Mouse (Mus musculus): Measurements from ENCODE around the gene Rpl39. TPM values are rescaled to one million over a fixed set of nuclear protein-coding genes. Genes with fewer than 3 reads are reported as not detected.

Gene Rpl39
- polyA plus RNA-seq, 2 experiments from 2014 or later, result 487 to 1,066 TPM

DNA sequence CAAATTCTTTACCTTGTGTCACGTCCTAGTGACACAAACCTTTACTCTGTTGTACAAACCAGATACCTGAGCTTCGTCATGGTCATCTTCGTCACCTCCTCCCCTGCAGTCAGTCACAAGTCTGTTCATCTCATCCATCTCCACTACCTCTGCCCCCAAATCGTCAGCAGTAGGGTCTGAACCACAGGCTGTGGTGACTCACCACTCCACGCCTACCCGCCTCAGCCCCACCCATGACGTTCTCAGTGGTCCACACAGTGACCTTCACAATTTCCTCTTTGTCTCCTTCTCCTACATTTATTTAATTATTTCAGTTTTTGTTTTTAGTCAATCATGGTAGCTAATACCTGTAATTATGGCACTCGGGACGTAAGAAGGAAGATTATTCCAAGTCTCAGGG lies 21.3 kb downstream of the Rpl39 start:
- no peak for ATAC-seq

DNA sequence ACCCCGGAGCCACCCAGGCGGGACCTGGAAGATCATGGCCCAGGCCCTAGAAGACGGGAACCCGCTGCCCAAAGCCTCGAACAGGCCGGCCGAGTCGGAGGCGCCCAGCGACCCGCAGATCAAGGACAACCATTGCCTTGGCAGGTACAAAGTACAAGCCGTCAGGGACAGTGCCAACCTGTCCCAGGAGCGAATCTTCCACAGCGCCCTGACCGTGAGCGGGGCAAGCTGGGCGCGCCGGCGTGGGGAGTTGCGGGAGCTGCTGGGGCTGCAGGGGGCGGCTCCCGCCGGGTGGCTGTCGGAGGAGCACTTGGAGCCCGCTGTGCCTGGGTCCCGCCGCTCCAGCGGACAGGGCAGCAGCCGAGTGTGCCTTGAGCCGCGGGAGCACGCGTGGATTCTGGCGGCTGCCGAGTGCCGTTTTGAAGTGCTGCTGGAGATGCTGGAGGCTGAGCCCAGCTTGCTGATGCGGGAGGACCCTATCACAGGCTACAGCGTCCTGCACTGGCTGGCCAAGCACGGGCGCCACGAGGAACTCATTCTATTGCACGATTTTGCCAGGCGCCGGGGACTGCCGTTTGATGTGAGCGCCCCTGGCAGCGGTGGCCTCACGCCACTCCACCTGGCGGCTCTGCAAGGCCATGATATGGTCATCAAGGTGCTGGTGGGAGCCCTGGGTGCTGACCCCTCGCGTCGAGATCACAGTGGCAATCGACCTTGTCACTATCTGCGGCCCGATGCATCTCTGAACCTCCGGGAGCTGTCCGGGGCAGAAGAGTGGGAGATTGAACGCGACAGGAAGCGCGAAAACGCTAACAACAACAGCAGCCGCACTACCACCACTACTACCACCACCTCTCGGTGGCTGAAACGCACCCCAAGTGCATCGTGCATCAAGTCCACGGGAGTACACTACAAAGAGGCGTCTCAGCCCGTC lies 36.0 kb downstream of the Rpl39 start:
- ATAC-seq, result no peak

DNA sequence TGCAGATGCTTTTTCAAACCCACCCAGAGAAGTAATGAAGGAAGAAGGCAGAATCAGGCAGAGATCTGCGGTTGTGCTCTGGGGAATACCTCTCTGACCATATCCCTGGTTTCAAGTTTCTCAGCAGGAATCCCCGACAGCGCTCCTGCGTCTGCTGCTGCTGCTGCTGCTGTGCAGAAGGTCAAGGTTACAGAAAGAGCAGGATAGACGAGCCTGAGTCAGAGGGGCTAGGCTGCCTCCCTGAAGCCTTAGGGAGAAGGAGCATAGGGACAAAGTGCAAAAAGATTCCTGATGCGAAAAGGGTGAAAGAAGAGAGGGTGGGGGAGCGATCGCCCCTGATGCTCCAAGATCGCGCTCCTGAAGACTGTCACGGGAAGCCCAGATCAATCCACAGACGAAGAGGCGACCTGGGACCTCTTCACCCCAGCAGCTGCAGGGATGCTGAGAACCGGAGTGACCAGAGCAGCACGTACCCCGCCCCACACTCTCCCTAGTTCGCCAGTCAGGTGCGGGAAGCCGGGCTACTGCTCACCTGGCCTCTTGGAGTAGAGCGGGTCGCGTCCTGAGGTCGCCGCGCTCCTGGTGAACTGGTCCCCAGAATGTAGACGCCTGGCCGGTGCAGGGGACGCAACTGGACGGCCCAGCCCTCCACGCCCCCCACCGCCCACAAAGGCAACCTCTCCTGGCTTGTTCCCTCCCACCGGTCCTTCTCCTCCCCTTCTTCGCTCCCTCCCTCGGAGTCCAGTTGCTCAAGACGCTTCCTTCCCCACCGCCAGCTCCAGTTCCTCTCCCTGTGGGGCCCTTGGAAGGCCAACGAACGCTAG lies 36.9 kb downstream of the Rpl39 start, which contains the start of gene Sowahd:
TSS of gene Sowahd (plus strand) at position 780 of the 824 bp plus-strand sequence.
- ATAC-seq, result no peak

DNA sequence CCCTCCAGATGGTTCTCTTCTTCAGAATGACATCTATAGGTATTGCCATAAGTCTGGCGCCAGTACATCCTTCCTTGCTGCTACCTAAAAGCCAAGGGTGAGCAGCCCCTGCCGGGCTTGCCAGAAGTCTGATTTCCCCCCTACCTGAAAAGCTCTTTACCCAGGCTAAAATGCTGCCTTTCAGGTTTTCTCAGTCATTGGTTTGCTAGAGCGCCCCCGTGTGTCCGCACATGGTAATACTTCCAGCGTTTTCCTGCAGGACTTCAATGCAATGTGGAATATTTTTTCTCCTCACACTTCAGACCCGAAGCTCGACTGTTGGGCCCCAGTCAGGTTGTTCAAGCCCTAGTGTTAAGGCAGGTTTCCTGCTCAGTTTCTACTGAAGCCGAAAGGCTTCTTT lies 42.5 kb downstream of the Rpl39 start:
- ATAC-seq, result no peak

Other genes starting within 250 kb of the Rpl39 start
- gene Ube2a, start 211.5 kb downstream of the Rpl39 start, polyA plus RNA-seq (2017; shearing (Covaris generic)), result 100 to 1,000 TPM; 110 to 131 TPM
- gene C330007P06Rik, start 211.3 kb downstream of the Rpl39 start, polyA plus RNA-seq (2017; shearing (Covaris generic)), result 10 to 100 TPM; 26.8 to 28.7 TPM
- gene Nkrf, start 182.5 kb downstream of the Rpl39 start, polyA plus RNA-seq (2017; shearing (Covaris generic)), result 1 to 10 TPM; 2.0 TPM
- 100 to 1,000 TPM; 150 to 159 TPM for gene Sept6, start 93.6 kb downstream of the Rpl39 start, polyA plus RNA-seq (2017; shearing (Covaris generic))
- not detected for gene Sowahd, start 36.6 kb downstream of the Rpl39 start, polyA plus RNA-seq (2017; shearing (Covaris generic))
- 10 to 100 TPM; 34.4 to 38.5 TPM for gene Upf3b, start 24.9 kb upstream of the Rpl39 start, polyA plus RNA-seq (2017; shearing (Covaris generic))
- gene Nkap, start 41.4 kb upstream of the Rpl39 start, polyA plus RNA-seq (2017; shearing (Covaris generic)), result 10 to 100 TPM; 23.9 to 29.3 TPM
- gene Akap14, start 83.4 kb upstream of the Rpl39 start, polyA plus RNA-seq (2017; shearing (Covaris generic)), result under 1 TPM in 1 of 2 experiments, not detected in 1; 0.30 TPM
- 100 to 1,000 TPM; 210 to 310 TPM for gene Ndufa1, start 105.8 kb upstream of the Rpl39 start, polyA plus RNA-seq (2017; shearing (Covaris generic))
- gene Rnf113a1, start 105.8 kb upstream of the Rpl39 start, polyA plus RNA-seq (2017; shearing (Covaris generic)), result 10 to 100 TPM; 14.2 to 14.8 TPM
- not detected for gene Gm9, start 125.6 kb upstream of the Rpl39 start, polyA plus RNA-seq (2017; shearing (Covaris generic))
- under 1 TPM in 1 of 2 experiments, not detected in 1; 0.38 TPM for gene Rhox1, start 136.9 kb upstream of the Rpl39 start, polyA plus RNA-seq (2017; shearing (Covaris generic))
- gene Rhox2a, start 159.6 kb upstream of the Rpl39 start, polyA plus RNA-seq (2017; shearing (Covaris generic)), result not detected
- gene Rhox3a, start 164.5 kb upstream of the Rpl39 start, polyA plus RNA-seq (2017; shearing (Covaris generic)), result not detected
- gene Rhox4a, start 179.9 kb upstream of the Rpl39 start, polyA plus RNA-seq (2017; shearing (Covaris generic)), result under 1 TPM in 1 of 2 experiments, not detected in 1; 0.33 TPM